Mouse (Mus musculus) splenic B cell, adult 2 months (primary cell): ENCODE data around the gene Trpc6.

Source experiments
- DNase-seq: peaks from one replicate; pipeline ENCODE4 v3.0.0-alpha.2; 2011; ENCODE audit warnings: low read depth, low spot score
- H3K27me3 ChIP-seq: 2 replicates; pipeline ENCODE4 v1.6.1; 2012; ENCODE audit warnings: mild to moderate bottlenecking, low read length, moderate library complexity, mixed read lengths; ENCODE audit not compliant: control insufficient read depth, poor library complexity, insufficient read depth, severe bottlenecking
- H3K36me3 ChIP-seq: 2 replicates; pipeline ENCODE4 v1.6.1; 2012; ENCODE audit warnings: mild to moderate bottlenecking, low read length, moderate library complexity, mixed read lengths; ENCODE audit not compliant: control insufficient read depth, poor library complexity, insufficient read depth, severe bottlenecking

The Trpc6 gene

GRCm38 (mm10) chr9:8703516-8703915, 159.6 kb downstream of the Trpc6 start:
- no peak for DNase-seq
- Histone ChIP-seq H3K36me3 (no peaks in the 10 kb centered on the region), H3K27me3 (no peaks in the 10 kb centered on the region)

- no peak for DNase-seq
- no peaks in the 10 kb centered on the region for H3K27me3 ChIP-seq
- no peaks in the 10 kb centered on the region for H3K36me3 ChIP-seq
Observed at GRCm38 (mm10) chr9:8703956-8704355, 160.0 kb downstream of the Trpc6 start.

GRCm38 (mm10) chr9:8710052-8710739, 166.3 kb downstream of the Trpc6 start:
- Histone ChIP-seq H3K27me3 (no peaks in the 10 kb centered on the region), H3K36me3 (no peaks in the 10 kb centered on the region)
- DNase-seq = no peak

GRCm38 (mm10) chr9:8719017-8719416, 175.1 kb downstream of the Trpc6 start:
- H3K36me3 ChIP-seq = no peaks in the 10 kb centered on the region
- no peaks in the 10 kb centered on the region for H3K27me3 ChIP-seq
- DNase-seq = no peak

GRCm38 (mm10) chr9:8729056-8729455, 185.1 kb downstream of the Trpc6 start:
- Histone ChIP-seq H3K36me3 (no peaks in the 10 kb centered on the region), H3K27me3 (no peaks in the 10 kb centered on the region)
- DNase-seq = no peak
